Mouse (Mus musculus) neural tube, embryonic 10.5 days (tissue): ENCODE data around the gene Cda.
A peak's percentile ranks its signal among the peaks of the same experiment; 100 is the strongest.

Experiments used
- DNase-seq: peaks from one replicate; pipeline ENCODE4 v3.0.0-alpha.2; 2017; ENCODE audit warnings: low spot score; ENCODE audit errors: extremely low spot score

Cda gene

GRCm38 (mm10) chr4:138368498-138369260, 887 bp upstream of the Cda start:
- no peak for DNase-seq

DNA sequence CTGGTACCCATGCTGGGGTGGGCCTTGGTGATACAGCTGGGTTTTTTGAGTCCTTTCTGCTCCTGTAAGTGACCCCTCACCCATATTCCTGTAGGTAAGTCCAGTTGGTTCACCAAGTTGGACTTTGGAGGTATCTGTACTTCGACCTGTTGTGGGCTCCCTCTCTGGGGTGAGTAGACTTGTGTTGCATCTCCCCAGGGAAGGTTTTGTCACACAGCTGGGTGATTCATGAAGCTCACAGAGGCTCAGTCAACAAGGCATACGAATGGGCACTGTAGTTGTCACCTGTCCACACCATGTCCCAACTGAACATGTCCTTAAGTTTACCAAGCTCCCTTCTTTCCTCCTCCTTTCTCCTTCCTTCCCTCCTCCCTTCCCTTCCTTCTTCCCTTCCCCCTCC, 1.2 kb downstream of the Cda start:
- DNase-seq: no peak

DNA sequence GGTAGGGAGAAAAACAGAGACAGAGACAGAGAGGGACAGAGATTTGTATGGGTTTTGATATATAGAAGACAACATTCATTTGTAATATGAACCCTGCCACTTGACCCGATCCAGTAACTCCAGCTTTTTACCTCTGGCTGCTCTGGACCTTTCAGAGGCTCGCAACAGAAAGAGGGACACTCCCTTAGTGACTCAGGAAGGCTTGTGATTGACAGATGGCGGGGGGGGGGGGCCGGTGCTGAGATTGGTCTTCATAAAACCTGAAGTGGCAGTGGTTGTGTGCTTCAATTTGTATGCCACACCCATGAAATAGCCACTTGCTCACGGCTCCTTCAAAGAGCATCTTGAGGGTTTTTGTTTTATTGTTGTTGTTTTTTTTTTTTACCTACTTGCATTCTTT, 4.3 kb downstream of the Cda start:
- DNase-seq: no peak

- no peak for DNase-seq
These were observed 4.9 kb downstream of the Cda start for GRCm38 (mm10) chr4:138362883-138363282.

DNA sequence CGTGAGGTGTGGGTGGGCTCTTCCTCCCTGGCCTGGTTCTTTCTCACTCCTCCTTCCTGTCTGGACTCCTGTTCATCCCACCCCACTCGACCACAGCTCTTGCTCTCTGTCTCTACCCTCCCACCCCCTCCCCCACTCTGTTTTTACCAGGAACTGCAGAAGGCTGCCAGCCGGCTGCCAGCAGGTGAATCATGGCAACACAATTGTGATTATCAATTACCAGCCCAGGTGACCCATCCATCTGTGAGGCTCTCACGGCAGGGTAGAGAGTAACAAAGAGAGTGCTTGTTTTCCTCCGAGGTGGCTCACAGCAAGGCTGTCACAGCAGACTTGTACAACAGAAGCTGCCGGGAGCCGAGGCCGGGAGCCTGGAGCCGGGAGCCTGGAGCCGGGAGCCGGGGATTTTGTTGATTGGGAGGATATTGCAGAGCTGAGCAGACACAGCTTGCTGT, 6.4 kb downstream of the Cda start:
- no peak for DNase-seq

DNA sequence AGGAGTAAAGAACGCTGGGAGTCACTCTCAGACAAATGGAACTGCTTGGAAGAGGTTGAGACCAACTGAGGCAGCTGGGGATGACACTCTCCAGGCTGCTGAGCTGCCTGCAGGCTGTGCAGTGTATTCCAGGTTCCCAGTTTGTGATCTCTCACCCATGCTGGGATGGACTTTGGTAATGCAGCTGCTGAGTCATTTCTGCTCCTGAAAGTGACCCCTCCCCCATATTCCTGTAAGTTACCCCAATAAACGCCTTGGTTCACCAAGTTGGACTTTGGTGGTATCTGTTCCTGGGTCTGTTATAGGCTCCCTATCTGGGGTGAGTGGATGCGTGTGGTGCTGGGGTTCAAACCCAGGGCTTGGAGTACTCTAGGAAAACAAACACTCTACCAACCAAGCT, 9.6 kb downstream of the Cda start:
- DNase-seq: no peak

GRCm38 (mm10) chr4:138356551-138356950, 11.2 kb downstream of the Cda start:
- DNase-seq: no peak

GRCm38 (mm10) chr4:138356141-138356540, 11.7 kb downstream of the Cda start:
- DNase-seq: no peak

DNA sequence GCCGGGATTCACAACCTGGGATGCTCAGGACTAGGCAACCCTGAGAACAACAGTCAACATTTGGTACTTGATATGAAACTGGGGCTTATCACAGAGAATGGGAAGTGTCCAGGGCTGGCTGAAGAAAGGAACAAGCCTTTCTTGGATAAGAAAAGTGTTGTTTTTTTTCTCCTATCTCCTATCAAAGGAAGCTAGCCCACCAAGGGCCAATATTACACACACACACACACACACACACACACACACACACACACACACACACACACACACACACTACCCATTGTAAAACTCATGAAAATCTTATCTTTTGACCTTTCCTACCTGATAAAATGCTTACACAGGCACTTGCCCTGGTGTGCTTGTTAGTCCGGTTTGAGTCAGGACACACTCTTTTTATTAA, 12.3 kb downstream of the Cda start:
- DNase-seq: no peak

- DNase-seq: no peak
These were observed 14.2 kb downstream of the Cda start for GRCm38 (mm10) chr4:138353438-138354171.

- no peak for DNase-seq
These were observed 15.1 kb downstream of the Cda start for GRCm38 (mm10) chr4:138352692-138353091.

DNA sequence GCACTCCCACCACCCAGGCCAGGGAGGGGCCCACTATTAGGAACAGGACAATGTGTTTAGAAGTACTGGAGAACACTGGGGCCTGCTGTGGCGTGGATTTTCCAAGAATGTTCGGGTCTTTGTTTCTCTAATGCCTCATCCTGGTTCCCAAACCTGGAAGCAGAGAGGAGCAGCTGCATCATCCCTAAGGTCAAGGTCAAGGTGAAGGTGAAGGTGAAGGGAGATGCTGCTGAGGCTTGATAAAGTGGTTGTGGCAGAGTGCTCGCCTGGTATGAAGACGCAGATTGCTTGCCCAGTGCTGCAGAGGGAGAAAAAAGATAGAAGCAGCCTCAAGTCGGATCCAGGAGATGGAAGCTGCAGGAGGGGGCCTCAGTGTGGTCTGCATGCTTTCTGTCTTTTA, 16.0 kb downstream of the Cda start:
- no peak for DNase-seq

DNA sequence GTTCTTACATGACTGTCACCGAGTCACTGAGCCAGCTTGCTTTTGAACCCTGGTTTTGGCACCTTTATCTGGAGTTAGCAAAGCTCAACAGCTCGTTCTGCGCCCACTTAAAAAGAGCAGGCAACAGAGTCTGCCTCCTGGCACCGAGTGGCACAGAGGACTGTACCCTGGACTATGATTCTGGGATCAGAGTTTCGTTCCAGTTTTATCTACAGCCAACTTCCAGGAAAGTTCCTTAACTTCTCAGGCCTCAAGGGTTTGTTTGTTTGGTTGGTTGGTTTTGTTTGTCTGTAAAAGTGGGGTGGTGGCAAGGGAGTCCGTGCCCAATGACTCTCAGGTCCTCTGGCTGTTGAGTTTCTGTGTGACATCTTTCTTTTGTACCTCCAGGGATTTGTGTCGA, 19.1 kb downstream of the Cda start:
- DNase-seq: no peak

DNA sequence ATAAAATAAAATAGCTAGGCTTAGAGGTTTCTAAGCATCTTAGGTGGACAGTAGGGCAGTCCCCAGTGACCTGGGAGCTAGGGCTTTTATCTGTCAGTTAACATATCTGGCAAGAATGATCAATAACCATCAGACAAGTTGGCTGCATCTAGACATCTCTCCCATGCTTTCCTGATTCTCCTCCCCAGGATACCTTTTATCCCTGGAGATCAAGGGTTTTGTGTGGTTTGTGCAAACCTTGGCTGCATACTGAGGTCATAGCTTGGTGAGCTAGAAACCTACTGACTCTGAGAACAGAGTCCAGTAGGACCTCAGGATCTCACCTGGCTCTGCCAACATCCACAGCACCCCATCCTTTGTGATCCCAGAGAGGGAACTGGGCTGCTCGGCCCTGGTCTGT, 20.5 kb downstream of the Cda start:
- no peak for DNase-seq

DNA sequence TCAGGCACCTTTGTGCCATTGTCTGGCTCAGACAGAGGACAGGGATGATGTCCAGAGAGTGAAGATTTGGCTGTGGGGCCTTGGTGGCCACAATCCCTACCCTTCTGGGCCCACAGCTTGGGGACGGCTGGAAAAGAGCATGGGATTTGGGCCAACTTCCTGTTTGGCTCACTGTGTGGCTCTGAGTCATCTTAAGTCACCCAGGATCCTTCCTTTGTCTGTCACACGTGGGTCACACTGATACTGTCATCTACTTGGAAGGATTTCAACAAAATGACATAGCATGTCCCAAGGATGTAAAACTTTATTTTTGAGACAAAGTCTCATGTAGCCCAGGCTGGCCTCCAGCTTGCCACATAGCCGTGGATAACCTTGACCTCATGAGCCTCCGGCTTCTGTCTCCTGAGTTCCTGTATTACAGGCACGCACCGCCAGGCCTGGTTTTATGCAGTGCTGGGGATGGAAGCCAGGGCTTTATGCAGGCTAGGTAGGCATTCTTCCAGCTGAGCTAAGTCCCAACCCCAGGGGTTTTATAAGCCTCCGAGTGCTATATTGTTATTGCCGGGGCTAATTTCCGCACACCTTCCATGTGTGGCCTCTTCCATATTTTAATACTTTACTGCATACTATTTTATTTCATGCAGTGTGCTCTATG, 22.8 kb downstream of the Cda start:
- no peak for DNase-seq

DNA sequence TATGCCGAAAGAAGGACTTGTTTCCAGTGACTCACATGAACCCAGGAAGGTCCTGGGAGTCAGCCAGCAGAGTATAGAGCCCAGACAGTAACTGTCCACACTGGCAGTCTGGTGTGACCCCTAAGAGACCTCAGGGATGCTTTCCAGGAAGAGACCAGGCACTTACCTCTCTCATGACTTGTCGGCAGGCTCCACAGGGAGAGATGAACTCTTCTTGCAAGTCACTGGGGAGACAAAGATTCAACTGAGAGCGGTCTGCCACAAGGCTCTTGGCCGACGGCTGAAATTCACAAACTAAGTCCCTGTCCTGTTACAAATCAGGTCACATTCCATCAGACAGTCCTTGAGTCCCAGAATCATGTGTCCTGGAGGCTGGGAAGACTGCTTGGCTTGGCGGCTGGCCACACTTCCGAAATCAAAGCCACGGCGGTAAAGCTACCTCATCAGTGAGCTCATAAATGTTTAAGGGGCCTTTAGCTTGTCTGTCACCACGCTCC, 24.4 kb downstream of the Cda start:
- DNase-seq: no peak

DNA sequence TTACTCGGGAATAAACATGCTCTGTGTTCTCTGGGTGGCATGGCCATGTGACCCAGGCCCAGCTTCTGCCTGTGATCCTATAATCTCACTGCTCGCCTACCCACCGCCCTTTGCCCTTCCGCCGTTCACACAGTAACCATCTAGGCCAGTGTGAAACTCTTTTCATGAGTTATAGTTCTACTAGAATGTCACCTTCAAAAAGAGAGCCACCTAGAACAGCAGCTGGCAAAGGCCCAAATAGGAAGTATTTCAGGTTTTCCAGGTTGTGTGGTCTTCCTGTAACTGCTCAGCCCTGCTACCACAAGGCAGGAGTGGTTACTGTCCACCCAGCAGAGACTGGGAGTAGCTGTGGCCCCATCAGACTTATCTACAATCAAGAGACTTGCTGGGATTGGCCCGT, 25.0 kb downstream of the Cda start:
- no peak for DNase-seq

GRCm38 (mm10) chr4:138342048-138342447, 25.7 kb downstream of the Cda start:
- no peak for DNase-seq

DNA sequence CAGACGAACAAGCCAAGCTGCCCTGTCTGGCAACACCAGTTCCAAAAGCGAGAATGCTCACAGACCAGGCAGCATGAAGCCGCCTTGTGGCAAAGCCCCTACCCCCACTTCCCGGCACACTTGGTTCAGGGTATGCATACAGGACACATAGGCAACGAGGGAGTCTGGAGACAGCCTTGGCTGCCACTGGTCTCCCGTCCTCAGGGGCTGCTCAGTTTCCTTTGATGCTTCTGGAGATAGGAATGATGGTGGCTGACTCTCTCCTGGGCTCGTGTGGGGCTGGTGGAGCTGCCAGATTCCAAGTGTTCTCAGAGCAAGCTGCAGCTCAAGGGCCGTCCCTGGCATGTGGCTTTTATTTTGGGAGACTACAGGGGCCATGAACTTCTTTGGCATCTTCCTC, 26.4 kb downstream of the Cda start:
- DNase-seq: no peak

DNA sequence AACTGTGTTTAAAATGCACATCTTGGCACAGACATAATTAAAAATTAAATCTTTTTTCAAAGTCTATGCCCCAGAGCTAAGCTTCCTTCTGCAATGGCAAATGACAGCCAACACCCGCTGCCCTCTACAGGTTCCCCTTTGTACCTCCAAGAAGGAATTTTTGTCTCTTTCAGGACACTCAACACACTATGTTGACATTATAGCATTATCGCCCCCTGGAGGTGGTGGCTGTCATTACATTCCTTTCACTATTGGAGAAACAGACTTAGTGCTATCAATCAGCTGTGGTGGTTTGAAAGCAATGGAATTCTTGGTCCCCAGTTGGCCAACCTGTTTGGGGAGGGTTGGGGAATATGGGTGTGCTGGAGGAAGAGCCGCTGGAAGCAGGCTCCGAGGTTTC, 27.8 kb downstream of the Cda start:
- DNase-seq: peak; percentile 32

- no peak for DNase-seq
These were observed 30.5 kb downstream of the Cda start for GRCm38 (mm10) chr4:138337341-138337740.

DNA sequence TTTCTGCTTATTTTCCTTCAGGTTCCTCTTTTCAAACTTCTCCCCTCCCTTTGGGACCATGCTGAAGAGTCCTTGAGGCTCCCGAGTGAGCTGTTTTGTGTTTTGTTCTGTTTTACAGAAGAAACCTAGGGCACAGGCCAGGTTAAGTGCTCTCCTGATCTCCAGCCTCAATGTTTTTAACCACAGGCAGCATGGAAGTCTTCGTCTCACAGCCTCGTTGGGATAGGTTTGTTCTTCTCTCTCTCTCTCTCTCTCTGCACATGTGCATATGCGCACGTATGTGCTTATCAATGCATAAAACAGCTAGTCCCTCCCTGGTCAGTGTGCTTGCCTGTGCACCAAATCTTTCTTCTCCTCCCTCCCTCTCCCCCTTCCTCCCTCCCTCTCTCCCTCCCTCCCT, 30.9 kb downstream of the Cda start:
- DNase-seq: no peak
